ENCODE assay signal across 9 mouse cellular contexts in genomic region chr11:94413516-94413915, GRCm38 (mm10). TPM values are rescaled to one million over a fixed set of nuclear protein-coding genes. Genes with fewer than 3 reads are reported as not detected.
DNase-seq lines count a peak whose midpoint lies in the region; ATAC-seq lines count a peak whose summit lies in the region.
"Had no signal": no experiment of that assay in that cellular context is flagged by ENCODE, and none has a peak within 500 bp of the region (broad histone marks: within the 10 kb centered on the region; RNA-seq: fewer than 3 reads in every experiment).

No protein-coding gene starts in this region.

- intact Hi-C loops in left cerebral cortex, postnatal 4 days (cut with DNase I), result no loop called here
- intact Hi-C loops in left cerebral cortex, postnatal 36 days (cut with DNase I), result no loop called here

- DNase-seq in left cerebral cortex, postnatal 4 days, result peak; percentile 92
- no peak for DNase-seq in left cerebral cortex, postnatal 36 days (ENCODE audit: low spot score in 2 of 2)
- DNase-seq in cerebellum, postnatal 10 days, result peak; percentile 92 to 94
- no peak for DNase-seq in forebrain, embryonic 11.5 days (ENCODE audit: low spot score)
- no peak for DNase-seq in urinary bladder, adult 2 months (ENCODE audit: low spot score)
- DNase-seq in urinary bladder, postnatal 36 days (ENCODE audit: low spot score in 2 of 2), result no peak
- DNase-seq in frontal cortex, postnatal 36 days (ENCODE audit: low spot score in 2 of 2), result no peak

- 35% methylated on average over 8 of the region's 8 CpGs for WGBS in forebrain, embryonic 11.5 days
- 16% methylated on average over 8 of the region's 8 CpGs for WGBS in midbrain, embryonic 13.5 days

- H3K9ac ChIP-seq in forebrain, embryonic 11.5 days (ENCODE audit: low read length), result peak overlapping the region; percentile 30
- peak overlapping the region; percentile 55 for H3K9ac ChIP-seq in midbrain, embryonic 13.5 days (replicated peaks)

- no peak overlapping the region for H3K27ac ChIP-seq in forebrain, embryonic 11.5 days (ENCODE audit: low read depth, low read length)
- peak overlapping the region; percentile 81 for H3K27ac ChIP-seq in midbrain, embryonic 13.5 days

- H3K4me1 ChIP-seq in forebrain, embryonic 11.5 days (replicated peaks; ENCODE audit: control insufficient read depth, insufficient read depth, low read length), result peaks cover 11% of the 10 kb centered on the region
- H3K4me1 ChIP-seq in midbrain, embryonic 13.5 days (replicated peaks), result peaks cover 70% of the 10 kb centered on the region

- no peaks in the 10 kb centered on the region for H3K9me3 ChIP-seq in forebrain, embryonic 11.5 days (ENCODE audit: control insufficient read depth, low read length)
- no peaks in the 10 kb centered on the region for H3K9me3 ChIP-seq in midbrain, embryonic 13.5 days

- peak overlapping the region; percentile 27; the same call in 1 of the 2 replicates for H3K4me2 ChIP-seq in forebrain, embryonic 11.5 days (ENCODE audit: low read depth, low read length, severe bottlenecking)
- H3K4me2 ChIP-seq in midbrain, embryonic 13.5 days (replicated peaks), result peak overlapping the region; percentile 37

- 0 out of 2 replicates have a peak, but pooled peaks have one; percentile 49 for ATAC-seq in forebrain, embryonic 11.5 days (replicated peaks; ENCODE audit: low FRiP score)
- peak; percentile 55 for ATAC-seq in midbrain, embryonic 13.5 days
- ATAC-seq: Patski had no signal

- H3K4me3 ChIP-seq in forebrain, embryonic 11.5 days (ENCODE audit: low read depth, low read length), result no peak overlapping the region
- H3K4me3 ChIP-seq in midbrain, embryonic 13.5 days (replicated peaks), result no peak overlapping the region

- no peaks in the 10 kb centered on the region for H3K36me3 ChIP-seq in forebrain, embryonic 11.5 days (ENCODE audit: control insufficient read depth, insufficient read depth, low read length)
- peaks cover 55% of the 10 kb centered on the region for H3K36me3 ChIP-seq in midbrain, embryonic 13.5 days

- no peaks in the 10 kb centered on the region for H3K27me3 ChIP-seq in forebrain, embryonic 11.5 days (ENCODE audit: control insufficient read depth, insufficient read depth, low read length)
- H3K27me3 ChIP-seq in midbrain, embryonic 13.5 days, result no peaks in the 10 kb centered on the region
- H3K27me3 ChIP-seq: Patski had no signal

RNA-seq across cellular contexts. Expression of gene Abcc3, which starts 20.7 kb away (rescaled TPM):
- total RNA-seq in left cerebral cortex, postnatal 4 days (2021), result 1 to 10 TPM in 1 of 2 experiments, under 1 TPM in 1; 0.70 to 1.4 TPM
- 1 to 10 TPM; 2.0 to 3.0 TPM for total RNA-seq in left cerebral cortex, postnatal 36 days (2021)
- 0.49 and 0.57 TPM in 2 replicates for polyA plus RNA-seq in forebrain, embryonic 11.5 days (2014; fragmentation: Nextera tagmentation; extraction: Ambion mirVana)
- 0.46 and 0.90 TPM in 2 replicates for polyA plus RNA-seq in midbrain, embryonic 13.5 days (2015; fragmentation: Nextera tagmentation; extraction: Ambion mirVana)
- 84.7 and 95.3 TPM in 2 replicates for polyA plus RNA-seq in urinary bladder, adult 2 months (2012; rRNA removed)

Comparison
In these comparisons a context has a peak if more than half of its experiments do, and no peak if none do; other contexts are left out.
1. DNase-seq: peak in left cerebral cortex, postnatal 4 days (single experiment) and cerebellum, postnatal 10 days (2 of 2); none in left cerebral cortex, postnatal 36 days (0 of 2), forebrain, embryonic 11.5 days (single experiment), urinary bladder, adult 2 months (single experiment), urinary bladder, postnatal 36 days (0 of 2) and frontal cortex, postnatal 36 days (0 of 2).
2. RNA of gene Abcc3, which starts 20.7 kb away (polyA plus RNA-seq): 84.7 to 95.3 TPM in urinary bladder, adult 2 months; 0.46 to 0.90 TPM in midbrain, embryonic 13.5 days and 0.49 to 0.57 TPM in forebrain, embryonic 11.5 days; every median in the first group is over 10 times any median in the second.